Comparison of ENCODE assay signal across 9 mouse cellular contexts in genomic region chr13:30501860-30502395, GRCm38 (mm10). TPM values are rescaled to one million over a fixed set of nuclear protein-coding genes. Genes with fewer than 3 reads are reported as not detected.
DNase-seq lines count a peak whose midpoint lies in the region; ATAC-seq and TF ChIP-seq lines count a peak whose summit lies in the region.
"Had no signal": no experiment of that assay in that cellular context is flagged by ENCODE, and none has a peak within 500 bp of the region (broad histone marks: within the 10 kb centered on the region; RNA-seq: fewer than 3 reads in every experiment).

No protein-coding gene starts in this region.

- 36% methylated on average over 7 of the region's 7 CpGs for WGBS in kidney, postnatal 0 days
- 45% methylated on average over 7 of the region's 7 CpGs for WGBS in limb, embryonic 10.5 days

- H3K9ac ChIP-seq in kidney, postnatal 0 days (ENCODE audit: low read depth, low read length), result no peak overlapping the region

- H3K4me3 ChIP-seq in kidney, postnatal 0 days (replicated peaks; ENCODE audit: low read depth, low read length), result no peak overlapping the region
- H3K4me3 ChIP-seq in E14TG2a.4 (replicated peaks; ENCODE audit: low read length), result no peak overlapping the region
- no peak overlapping the region for H3K4me3 ChIP-seq in limb, embryonic 10.5 days

- no peak for ATAC-seq in kidney, postnatal 0 days (replicated peaks; ENCODE audit: low FRiP score, low read depth)
- no peak; the same call in 1 of the 2 replicates for ATAC-seq in megakaryocyte-erythroid progenitor cell, adult 5-6 weeks (replicated peaks; ENCODE audit: low FRiP score, low TSS enrichment, poor library complexity, severe bottlenecking)
- ATAC-seq: forebrain, embryonic 16.5 days had no signal

- no peaks in the 10 kb centered on the region for H3K27me3 ChIP-seq in kidney, postnatal 0 days (ENCODE audit: insufficient read depth, low read length)
- H3K27me3 ChIP-seq in E14TG2a.4 (ENCODE audit: insufficient read depth, low read length), result no peaks in the 10 kb centered on the region
- H3K27me3 ChIP-seq in limb, embryonic 10.5 days (ENCODE audit: low read depth, poor library complexity, severe bottlenecking), result no peaks in the 10 kb centered on the region

- DNase-seq in cerebellum, adult 9-10 months, result peak; percentile 12
- no peak for DNase-seq in cerebellum, adult 9-11 months
- DNase-seq in kidney, postnatal 0 days (ENCODE audit: low spot score), result peak; percentile 76
- no peak for DNase-seq in kidney, adult 11 months
- DNase-seq in limb, embryonic 10.5 days (ENCODE audit: low spot score), result peak; percentile 19
- no peak for DNase-seq in spleen, postnatal 4 days (ENCODE audit: low spot score in 2 of 2)

- peak; percentile 76 for TF ChIP-seq CTCF in kidney, postnatal 0 days (IDR thresholded peaks at IDR 0.05; ENCODE audit: low read depth)
- peak; percentile 65 for TF ChIP-seq CTCF in E14TG2a.4 (conservative IDR thresholded peaks at IDR 0.05; ENCODE audit: low read length)

- no peak overlapping the region; the same call in 1 of the 2 replicates for H3K4me2 ChIP-seq in kidney, postnatal 0 days (ENCODE audit: low read length)

- H3K4me1 ChIP-seq in kidney, postnatal 0 days (replicated peaks; ENCODE audit: insufficient read depth, low read length), result no peaks in the 10 kb centered on the region
- H3K4me1 ChIP-seq in E14TG2a.4 (replicated peaks; ENCODE audit: low read depth, low read length), result no peaks in the 10 kb centered on the region
- no peaks in the 10 kb centered on the region for H3K4me1 ChIP-seq in limb, embryonic 10.5 days

- no peaks in the 10 kb centered on the region for H3K36me3 ChIP-seq in kidney, postnatal 0 days (ENCODE audit: insufficient read depth, low read length)
- no peaks in the 10 kb centered on the region for H3K36me3 ChIP-seq in E14TG2a.4 (ENCODE audit: insufficient read depth, low read length)
- no peaks in the 10 kb centered on the region for H3K36me3 ChIP-seq in limb, embryonic 10.5 days

- H3K27ac ChIP-seq in kidney, postnatal 0 days, result no peak overlapping the region
- no peak overlapping the region for H3K27ac ChIP-seq in limb, embryonic 10.5 days

- H3K9me3 ChIP-seq in kidney, postnatal 0 days (replicated peaks; ENCODE audit: low read length), result no peaks in the 10 kb centered on the region
- H3K9me3 ChIP-seq in E14TG2a.4 (ENCODE audit: low read length), result no peaks in the 10 kb centered on the region
- H3K9me3 ChIP-seq in limb, embryonic 10.5 days (replicated peaks), result no peaks in the 10 kb centered on the region

RNA-seq across cellular contexts. Expression of gene Uqcrfs1, which starts 43.2 kb away (rescaled TPM):
- polyA plus RNA-seq in kidney, postnatal 0 days (2015; fragmentation: Nextera tagmentation; extraction: Ambion mirVana), result 588 and 601 TPM in 2 replicates
- 228 and 233 TPM in 2 replicates for polyA plus RNA-seq in limb, embryonic 10.5 days (2016; fragmentation: Nextera tagmentation; extraction: Ambion mirVana)
- total RNA-seq in megakaryocyte-erythroid progenitor cell, adult 5-6 weeks (2014; fragmentation: Nextera tagmentation), result 153 and 194 TPM in 2 replicates
- total RNA-seq in megakaryocyte-erythroid progenitor cell, adult 5-6 weeks (2017), result 106 and 132 TPM in 2 replicates

Comparison
In these comparisons a context has a peak if more than half of its experiments do, and no peak if none do; other contexts are left out.
1. DNase-seq: peak in cerebellum, adult 9-10 months (single experiment), kidney, postnatal 0 days (single experiment) and limb, embryonic 10.5 days (single experiment); none in cerebellum, adult 9-11 months (single experiment), kidney, adult 11 months (single experiment) and spleen, postnatal 4 days (0 of 2).